Comparison of ENCODE assay signal across 1 mouse cellular context in the genomic region with DNA sequence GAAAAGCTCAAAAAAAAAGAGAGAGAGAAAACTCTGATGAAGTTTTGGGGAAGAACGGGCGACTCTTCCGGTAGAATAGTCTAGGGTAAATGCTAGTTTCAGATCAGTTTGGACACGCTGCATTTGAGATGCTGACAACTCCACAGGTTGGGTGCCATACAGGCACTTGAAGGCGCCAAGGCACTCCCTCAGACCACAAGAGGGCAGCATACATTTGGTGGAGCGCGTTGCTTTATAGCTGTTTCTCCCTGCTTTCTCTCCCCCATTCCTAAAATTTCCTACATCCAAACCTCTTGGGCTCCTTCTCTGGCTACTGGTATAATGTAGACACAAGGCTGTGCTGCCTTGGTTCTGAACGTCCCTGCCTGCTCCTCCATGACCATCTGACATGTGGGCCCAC.
TF ChIP-seq lines count a peak whose summit lies in the region.

No protein-coding gene starts in this region.

TF ChIP-seq in MEL, 35 proteins besides CTCF, POLR2A, EP300 and RAD21 (continued from another document):
- TF ChIP-seq MAFK (IDR thresholded peaks at IDR 0.05; ENCODE audit: borderline replicate concordance, low read depth, low read length) (no peak), HCFC1 (IDR thresholded peaks at IDR 0.05; ENCODE audit: low read depth, low read length) (peak; percentile 26; the same call in 1 of the 2 replicates), GATA1 (IDR thresholded peaks at IDR 0.05; ENCODE audit: low read depth, low read length) (no peak)
